Mouse (Mus musculus) cerebellum, adult 2 months (tissue): ENCODE data around the gene Rnls.

Experiments used
- CTCF ChIP-seq: fragments of 200-500 bp; IDR thresholded peaks from 2 replicates; pipeline ENCODE4 v1.5.1; 2011; ENCODE audit warnings: low read depth, mild to moderate bottlenecking, control low read depth, low read length, moderate library complexity, borderline replicate concordance; ENCODE audit not compliant: insufficient read depth
- POLR2A ChIP-seq: fragments of 200-500 bp; IDR thresholded peaks from 2 replicates; pipeline ENCODE4 v1.6.1; 2011; ENCODE audit warnings: low read length, control low read depth, borderline replicate concordance; ENCODE audit not compliant: insufficient read depth

DNA sequence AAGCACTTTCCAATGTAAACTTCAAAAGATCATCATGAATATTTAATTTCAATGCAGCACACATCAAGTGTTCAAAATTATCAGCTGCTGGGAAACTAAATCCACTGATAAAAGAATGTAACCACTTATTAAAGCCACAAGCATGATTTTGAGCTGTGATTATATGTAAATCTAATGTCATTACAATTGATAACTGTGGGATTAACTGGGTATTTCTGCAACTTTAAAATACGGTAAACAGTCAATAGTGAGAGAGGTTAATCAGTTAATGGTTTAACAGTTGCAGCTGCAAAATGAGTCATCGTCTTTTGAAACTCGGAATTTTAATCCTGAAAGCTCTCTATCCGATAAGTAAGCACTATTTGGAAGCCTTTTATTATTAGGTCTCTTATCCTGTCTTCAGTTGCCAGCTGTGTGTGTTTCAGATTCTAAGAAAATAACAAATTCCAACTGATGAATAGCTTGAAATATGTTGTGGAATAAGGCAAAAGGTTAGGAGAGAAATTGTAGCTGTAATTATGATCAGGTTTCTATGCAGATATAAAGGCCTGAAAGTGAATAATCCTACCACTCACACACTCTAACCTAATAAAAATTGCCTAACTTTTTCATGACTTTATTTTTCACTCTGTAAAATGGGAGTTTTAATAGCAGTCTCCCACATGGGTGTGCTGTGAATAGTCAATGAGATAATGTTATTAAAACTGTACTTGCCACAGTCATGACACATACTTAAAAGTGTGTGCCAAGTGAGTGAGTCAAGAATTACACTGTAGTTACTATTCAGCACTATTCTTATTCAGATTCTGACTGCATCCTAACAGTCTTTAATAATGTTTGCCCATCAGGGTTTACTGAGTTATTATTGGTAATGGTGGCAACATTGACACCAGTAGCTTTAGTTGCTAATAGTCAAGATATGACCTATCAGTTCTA, 65.1 kb downstream of the Rnls start:
- TF ChIP-seq CTCF (no peak), POLR2A (no peak)
